Mouse (Mus musculus): ENCODE measurements at regions not wholly inside any gene's neighbourhood (a gene's known extent, or its start where the extent isn't known, plus 50 kb on each side); places are given as distances from the start of the nearest gene placed in this dataset.

- Histone ChIP-seq H3K27me3 (no peaks in the 10 kb centered on the region), H3K9me3 (no peaks in the 10 kb centered on the region), H3K27ac (no peak overlapping the region), H3K4me1 (replicated peaks) (no peaks in the 10 kb centered on the region), H3K9ac (replicated peaks) (no peak overlapping the region), H3K4me3 (replicated peaks) (no peak overlapping the region), H3K36me3 (no peaks in the 10 kb centered on the region), H3K4me2 (no peak overlapping the region)
- no peak for ATAC-seq (ENCODE audit: insufficient number of reproducible peaks, insufficient read depth, low FRiP score, low TSS enrichment, low read depth)
- 91% methylated on average over 1 of the region's 1 CpGs for WGBS
Observed at GRCm38 (mm10) chr10:108033317-108033795, 121.4 kb upstream of the Otogl start.

GRCm38 (mm10) chr10:108027506-108027905, 115.6 kb upstream of the Otogl start:
- H3K4me2 ChIP-seq = no peak overlapping the region
- no peaks in the 10 kb centered on the region for H3K9me3 ChIP-seq
- H3K27me3 ChIP-seq = no peaks in the 10 kb centered on the region
- H3K9ac ChIP-seq (replicated peaks) = no peak overlapping the region
- no peak for ATAC-seq (ENCODE audit: insufficient number of reproducible peaks, insufficient read depth, low FRiP score, low TSS enrichment, low read depth)
- no peak overlapping the region for H3K27ac ChIP-seq
- WGBS = 70% methylated on average over 2 of the region's 2 CpGs
- no peaks in the 10 kb centered on the region for H3K4me1 ChIP-seq (replicated peaks)
- no peaks in the 10 kb centered on the region for H3K36me3 ChIP-seq
- no peak overlapping the region for H3K4me3 ChIP-seq (replicated peaks)

GRCm38 (mm10) chr10:108024227-108024626, 112.3 kb upstream of the Otogl start:
- no peak for ATAC-seq (ENCODE audit: insufficient number of reproducible peaks, insufficient read depth, low FRiP score, low TSS enrichment, low read depth)
- WGBS = 86% methylated on average over 6 of the region's 6 CpGs
- H3K9ac ChIP-seq (replicated peaks) = no peak overlapping the region
- no peak overlapping the region for H3K27ac ChIP-seq
- no peak overlapping the region for H3K4me3 ChIP-seq (replicated peaks)
- no peaks in the 10 kb centered on the region for H3K9me3 ChIP-seq
- H3K27me3 ChIP-seq = no peaks in the 10 kb centered on the region
- H3K4me2 ChIP-seq = no peak overlapping the region
- H3K36me3 ChIP-seq = no peaks in the 10 kb centered on the region
- no peaks in the 10 kb centered on the region for H3K4me1 ChIP-seq (replicated peaks)

- no peaks in the 10 kb centered on the region for H3K4me1 ChIP-seq (replicated peaks)
- no peaks in the 10 kb centered on the region for H3K36me3 ChIP-seq
- H3K9ac ChIP-seq (replicated peaks) = no peak overlapping the region
- no peak for ATAC-seq (ENCODE audit: insufficient number of reproducible peaks, insufficient read depth, low FRiP score, low TSS enrichment, low read depth)
- H3K27me3 ChIP-seq = no peaks in the 10 kb centered on the region
- no peak overlapping the region for H3K27ac ChIP-seq
- H3K4me3 ChIP-seq (replicated peaks) = no peak overlapping the region
- 91% methylated on average over 1 of the region's 1 CpGs for WGBS
- no peak overlapping the region for H3K4me2 ChIP-seq
- no peaks in the 10 kb centered on the region for H3K9me3 ChIP-seq
Observed at GRCm38 (mm10) chr10:108016552-108016951, 104.6 kb upstream of the Otogl start.

GRCm38 (mm10) chr10:107994836-107995585, 83.1 kb upstream of the Otogl start:
- H3K9me3 ChIP-seq = no peaks in the 10 kb centered on the region
- 81% methylated on average over 2 of the region's 2 CpGs for WGBS
- no peaks in the 10 kb centered on the region for H3K4me1 ChIP-seq (replicated peaks)
- H3K27me3 ChIP-seq = no peaks in the 10 kb centered on the region
- H3K27ac ChIP-seq = no peak overlapping the region
- no peaks in the 10 kb centered on the region for H3K36me3 ChIP-seq
- H3K4me2 ChIP-seq = no peak overlapping the region
- ATAC-seq (ENCODE audit: insufficient number of reproducible peaks, insufficient read depth, low FRiP score, low TSS enrichment, low read depth) = no peak
- H3K4me3 ChIP-seq (replicated peaks) = no peak overlapping the region
- H3K9ac ChIP-seq (replicated peaks) = no peak overlapping the region

GRCm38 (mm10) chr10:107992621-107993020, 80.7 kb upstream of the Otogl start:
- no peak for ATAC-seq (ENCODE audit: insufficient number of reproducible peaks, insufficient read depth, low FRiP score, low TSS enrichment, low read depth)
- Histone ChIP-seq H3K4me2 (no peak overlapping the region), H3K9ac (replicated peaks) (no peak overlapping the region), H3K9me3 (no peaks in the 10 kb centered on the region), H3K27me3 (no peaks in the 10 kb centered on the region), H3K4me1 (replicated peaks) (no peaks in the 10 kb centered on the region), H3K27ac (no peak overlapping the region), H3K36me3 (no peaks in the 10 kb centered on the region), H3K4me3 (replicated peaks) (no peak overlapping the region)
- WGBS = 77% methylated on average over 3 of the region's 3 CpGs

- ATAC-seq (ENCODE audit: insufficient number of reproducible peaks, insufficient read depth, low FRiP score, low TSS enrichment, low read depth) = no peak
- Histone ChIP-seq H3K36me3 (no peaks in the 10 kb centered on the region), H3K9me3 (no peaks in the 10 kb centered on the region), H3K4me1 (replicated peaks) (no peaks in the 10 kb centered on the region), H3K27me3 (no peaks in the 10 kb centered on the region), H3K27ac (no peak overlapping the region), H3K4me2 (no peak overlapping the region), H3K9ac (replicated peaks) (no peak overlapping the region), H3K4me3 (replicated peaks) (no peak overlapping the region)
- 88% methylated on average over 3 of the region's 3 CpGs for WGBS
Observed at GRCm38 (mm10) chr10:107990557-107990956, 78.6 kb upstream of the Otogl start.

- Histone ChIP-seq H3K4me3 (replicated peaks) (no peak overlapping the region), H3K9me3 (no peaks in the 10 kb centered on the region), H3K4me1 (replicated peaks) (no peaks in the 10 kb centered on the region), H3K36me3 (no peaks in the 10 kb centered on the region), H3K27me3 (no peaks in the 10 kb centered on the region), H3K9ac (replicated peaks) (no peak overlapping the region), H3K4me2 (no peak overlapping the region), H3K27ac (no peak overlapping the region)
- ATAC-seq (ENCODE audit: insufficient number of reproducible peaks, insufficient read depth, low FRiP score, low TSS enrichment, low read depth) = no peak
- 91% methylated on average over 2 of the region's 2 CpGs for WGBS
Observed at GRCm38 (mm10) chr10:107989913-107990312, 78.0 kb upstream of the Otogl start.

GRCm38 (mm10) chr10:107982632-107983031, 70.7 kb upstream of the Otogl start:
- 91% methylated on average over 5 of the region's 5 CpGs for WGBS
- ATAC-seq (ENCODE audit: insufficient number of reproducible peaks, insufficient read depth, low FRiP score, low TSS enrichment, low read depth) = no peak

GRCm38 (mm10) chr10:107982082-107982481, 70.1 kb upstream of the Otogl start:
- 95% methylated on average over 1 of the region's 1 CpGs for WGBS
- H3K4me3 ChIP-seq (replicated peaks) = no peak overlapping the region
- H3K9ac ChIP-seq (replicated peaks) = no peak overlapping the region
- no peaks in the 10 kb centered on the region for H3K27me3 ChIP-seq
- H3K9me3 ChIP-seq = no peaks in the 10 kb centered on the region
- no peak overlapping the region for H3K27ac ChIP-seq
- no peak overlapping the region for H3K4me2 ChIP-seq
- no peak for ATAC-seq (ENCODE audit: insufficient number of reproducible peaks, insufficient read depth, low FRiP score, low TSS enrichment, low read depth)
- H3K36me3 ChIP-seq = no peaks in the 10 kb centered on the region
- H3K4me1 ChIP-seq (replicated peaks) = no peaks in the 10 kb centered on the region

More at GRCm38 (mm10) chr10:107982632-107983031, 70.7 kb upstream of the Otogl start:
- no peak overlapping the region for H3K4me2 ChIP-seq
- no peak overlapping the region for H3K27ac ChIP-seq
- no peaks in the 10 kb centered on the region for H3K27me3 ChIP-seq
- H3K36me3 ChIP-seq = no peaks in the 10 kb centered on the region
- H3K4me1 ChIP-seq (replicated peaks) = no peaks in the 10 kb centered on the region
- no peak overlapping the region for H3K9ac ChIP-seq (replicated peaks)
- no peak overlapping the region for H3K4me3 ChIP-seq (replicated peaks)
- H3K9me3 ChIP-seq = no peaks in the 10 kb centered on the region

GRCm38 (mm10) chr10:107976392-107976965, 64.5 kb upstream of the Otogl start:
- no peak overlapping the region for H3K9ac ChIP-seq (replicated peaks)
- ATAC-seq (ENCODE audit: insufficient number of reproducible peaks, insufficient read depth, low FRiP score, low TSS enrichment, low read depth) = peak; percentile 59; the same call in 1 of the 2 replicates

GRCm38 (mm10) chr10:107971748-107972147, 59.8 kb upstream of the Otogl start:
- Histone ChIP-seq H3K36me3 (no peaks in the 10 kb centered on the region), H3K4me2 (no peak overlapping the region), H3K9ac (replicated peaks) (no peak overlapping the region), H3K4me3 (replicated peaks) (no peak overlapping the region), H3K9me3 (no peaks in the 10 kb centered on the region), H3K4me1 (replicated peaks) (no peaks in the 10 kb centered on the region), H3K27ac (no peak overlapping the region), H3K27me3 (no peaks in the 10 kb centered on the region)
- ATAC-seq (ENCODE audit: insufficient number of reproducible peaks, insufficient read depth, low FRiP score, low TSS enrichment, low read depth) = no peak

More at GRCm38 (mm10) chr10:107976392-107976965, 64.5 kb upstream of the Otogl start:
- no peaks in the 10 kb centered on the region for H3K36me3 ChIP-seq
- H3K4me2 ChIP-seq = no peak overlapping the region
- WGBS = 96% methylated on average over 3 of the region's 3 CpGs
- no peaks in the 10 kb centered on the region for H3K9me3 ChIP-seq
- H3K27me3 ChIP-seq = no peaks in the 10 kb centered on the region
- no peaks in the 10 kb centered on the region for H3K4me1 ChIP-seq (replicated peaks)
- H3K27ac ChIP-seq = no peak overlapping the region
- H3K4me3 ChIP-seq (replicated peaks) = no peak overlapping the region
